Mouse (Mus musculus) neural tube, embryonic 13.5 days (tissue): ENCODE results near the gene Leng8. TPM values are rescaled to one million over a fixed set of nuclear protein-coding genes. Genes with fewer than 3 reads are reported as not detected.

Source experiments
- ATAC-seq: fragments of 200-750 bp; cut with Nextera tagmentation; 2 replicates; pipeline ENCODE4 v1.8.0; 2017; ENCODE audit warnings: low read depth, mild to moderate bottlenecking, moderate TSS enrichment, moderate library complexity
- H3K27ac ChIP-seq: fragments of 300-500 bp; sonication (generic); replicated peaks from 2 replicates; pipeline ENCODE4 v1.5.1; 2015; ENCODE audit warnings: moderate library complexity, mild to moderate bottlenecking, inconsistent platforms
- H3K27me3 ChIP-seq: fragments of 300-500 bp; sonication (generic); 2 replicates; pipeline ENCODE4 v1.6.1; 2015; ENCODE audit warnings: mild to moderate bottlenecking, inconsistent platforms
- H3K36me3 ChIP-seq: fragments of 300-500 bp; sonication (generic); 2 replicates; pipeline ENCODE4 v1.6.1; 2015; ENCODE audit warnings: mild to moderate bottlenecking, inconsistent platforms
- H3K4me1 ChIP-seq: fragments of 300-500 bp; sonication (generic); replicated peaks from 2 replicates; pipeline ENCODE4 v1.6.1; 2015; ENCODE audit warnings: inconsistent platforms
- H3K4me2 ChIP-seq: fragments of 300-500 bp; sonication (generic); 2 replicates; pipeline ENCODE4 v1.6.1; 2015; ENCODE audit warnings: inconsistent platforms, mild to moderate bottlenecking, moderate library complexity
- H3K4me3 ChIP-seq: fragments of 300-500 bp; sonication (generic); 2 replicates; pipeline ENCODE4 v1.5.1; 2015; ENCODE audit warnings: mild to moderate bottlenecking, inconsistent platforms
- H3K9ac ChIP-seq: fragments of 300-500 bp; sonication (generic); 2 replicates; pipeline ENCODE4 v1.6.1; 2015; ENCODE audit warnings: moderate library complexity, mild to moderate bottlenecking, inconsistent platforms
- H3K9me3 ChIP-seq: fragments of 300-500 bp; sonication (generic); 2 replicates; pipeline ENCODE4 v1.6.1; 2016; ENCODE audit warnings: inconsistent platforms
- WGBS: fragments of 180-500 bp; shearing (Covaris S2); methylation state at CpG from one replicate; pipeline ENCODE4 v1.1.7; 2015; 5-methylcytosine and 5-hydroxymethylcytosine counted together
- polyA plus RNA-seq: library from polyadenylated mRNA; unstranded; fragments of >200 nt; fragmentation: Nextera tagmentation; extraction: Ambion mirVana; gene quantifications from 2 replicates; pipeline ENCODE4 v1.2.1, GENCODE M21; 2015

Gene Leng8
- 78.0 and 79.6 TPM in 2 replicates for polyA plus RNA-seq

- ATAC-seq: peak; percentile 99
- Histone ChIP-seq H3K4me1 (peaks cover 33% of the 10 kb centered on the region), H3K4me2 (peak within 1 kb of the TSS; percentile 89), H3K9ac (peak within 1 kb of the TSS; percentile 82), H3K4me3 (peak within 1 kb of the TSS; percentile 81), H3K9me3 (no peaks in the 10 kb centered on the region), H3K27ac (peak within 1 kb of the TSS; percentile 97), H3K27me3 (no peaks in the 10 kb centered on the region), H3K36me3 (peaks cover 57% of the 10 kb centered on the region)
- under 1% methylated on average over 74 of the region's 78 CpGs for WGBS
Observed at GRCm38 (mm10) chr7:4136771-4137531, at the start of gene Leng8. Gene Leng8, plus strand, starts transcription at chr7:4137039.

GRCm38 (mm10) chr7:4087238-4087895 is 49.5 kb upstream of the Leng8 start:
- no peak overlapping the region for H3K27ac ChIP-seq
- 89% methylated on average over 4 of the region's 4 CpGs for WGBS
- no peaks in the 10 kb centered on the region for H3K36me3 ChIP-seq
- no peak overlapping the region for H3K4me2 ChIP-seq
- H3K4me3 ChIP-seq: no peak overlapping the region
- H3K9ac ChIP-seq: no peak overlapping the region
- H3K27me3 ChIP-seq: no peaks in the 10 kb centered on the region
- ATAC-seq: no peak
- no peaks in the 10 kb centered on the region for H3K9me3 ChIP-seq
- no peaks in the 10 kb centered on the region for H3K4me1 ChIP-seq

- no peak overlapping the region for H3K4me2 ChIP-seq
- no peak overlapping the region for H3K27ac ChIP-seq
- no peaks in the 10 kb centered on the region for H3K9me3 ChIP-seq
- whole genome bisulfite sequencing: 78% methylated on average over 6 of the region's 6 CpGs
- H3K27me3 ChIP-seq: no peaks in the 10 kb centered on the region
- H3K36me3 ChIP-seq: no peaks in the 10 kb centered on the region
- H3K4me1 ChIP-seq: no peaks in the 10 kb centered on the region
- H3K9ac ChIP-seq: no peak overlapping the region
- ATAC-seq: no peak
- H3K4me3 ChIP-seq: no peak overlapping the region
Observed at GRCm38 (mm10) chr7:4087896-4088480, 48.9 kb upstream of the Leng8 start.

GRCm38 (mm10) chr7:4088679-4089078 is 48.2 kb upstream of the Leng8 start:
- Histone ChIP-seq H3K9me3 (no peaks in the 10 kb centered on the region), H3K36me3 (no peaks in the 10 kb centered on the region), H3K27ac (no peak overlapping the region), H3K9ac (no peak overlapping the region), H3K27me3 (no peaks in the 10 kb centered on the region), H3K4me3 (no peak overlapping the region), H3K4me2 (no peak overlapping the region), H3K4me1 (no peaks in the 10 kb centered on the region)
- ATAC-seq: no peak
- 83% methylated on average over 2 of the region's 2 CpGs for WGBS

- no peak overlapping the region for H3K4me3 ChIP-seq
- H3K36me3 ChIP-seq: no peaks in the 10 kb centered on the region
- no peak for ATAC-seq
- H3K9ac ChIP-seq: no peak overlapping the region
- no peaks in the 10 kb centered on the region for H3K9me3 ChIP-seq
- 48% methylated on average over 8 of the region's 8 CpGs for WGBS
- no peak overlapping the region for H3K27ac ChIP-seq
- H3K27me3 ChIP-seq: no peaks in the 10 kb centered on the region
- H3K4me1 ChIP-seq: no peaks in the 10 kb centered on the region
- H3K4me2 ChIP-seq: no peak overlapping the region
Observed at GRCm38 (mm10) chr7:4091170-4091569, 45.7 kb upstream of the Leng8 start.

- no peaks in the 10 kb centered on the region for H3K36me3 ChIP-seq
- H3K27ac ChIP-seq: no peak overlapping the region
- WGBS: 68% methylated on average over 2 of the region's 2 CpGs
- no peaks in the 10 kb centered on the region for H3K9me3 ChIP-seq
- H3K9ac ChIP-seq: no peak overlapping the region
- no peaks in the 10 kb centered on the region for H3K27me3 ChIP-seq
- H3K4me2 ChIP-seq: no peak overlapping the region
- no peak overlapping the region for H3K4me3 ChIP-seq
- no peaks in the 10 kb centered on the region for H3K4me1 ChIP-seq
- no peak for ATAC-seq
Observed at GRCm38 (mm10) chr7:4098301-4098700, 38.5 kb upstream of the Leng8 start.

- 74% methylated on average over 2 of the region's 2 CpGs for WGBS
- ATAC-seq: no peak
- no peak overlapping the region for H3K4me2 ChIP-seq
- no peaks in the 10 kb centered on the region for H3K9me3 ChIP-seq
- H3K4me3 ChIP-seq: no peak overlapping the region
- H3K27me3 ChIP-seq: no peaks in the 10 kb centered on the region
- H3K27ac ChIP-seq: no peak overlapping the region
- no peaks in the 10 kb centered on the region for H3K4me1 ChIP-seq
- no peak overlapping the region for H3K9ac ChIP-seq
- no peaks in the 10 kb centered on the region for H3K36me3 ChIP-seq
Observed at GRCm38 (mm10) chr7:4098832-4099231, 38.0 kb upstream of the Leng8 start.

GRCm38 (mm10) chr7:4101144-4101543 is 35.7 kb upstream of the Leng8 start:
- Histone ChIP-seq H3K9me3 (no peaks in the 10 kb centered on the region), H3K4me2 (no peak overlapping the region), H3K36me3 (no peaks in the 10 kb centered on the region), H3K4me3 (no peak overlapping the region), H3K9ac (no peak overlapping the region), H3K27ac (no peak overlapping the region), H3K27me3 (no peaks in the 10 kb centered on the region), H3K4me1 (no peaks in the 10 kb centered on the region)
- 85% methylated on average over 5 of the region's 5 CpGs for WGBS
- ATAC-seq: no peak

GRCm38 (mm10) chr7:4103411-4103810 is 33.4 kb upstream of the Leng8 start:
- Histone ChIP-seq H3K4me1 (no peaks in the 10 kb centered on the region), H3K4me3 (no peak overlapping the region), H3K27me3 (no peaks in the 10 kb centered on the region), H3K9me3 (no peaks in the 10 kb centered on the region), H3K4me2 (no peak overlapping the region), H3K27ac (no peak overlapping the region), H3K9ac (no peak overlapping the region), H3K36me3 (no peaks in the 10 kb centered on the region)
- WGBS: 18% methylated on average over 4 of the region's 4 CpGs
- peak; percentile 43; the same call in 1 of the 2 replicates for ATAC-seq

GRCm38 (mm10) chr7:4111766-4112165 is 25.1 kb upstream of the Leng8 start:
- Histone ChIP-seq H3K9me3 (no peaks in the 10 kb centered on the region), H3K27ac (no peak overlapping the region), H3K9ac (no peak overlapping the region), H3K27me3 (no peaks in the 10 kb centered on the region), H3K4me1 (no peaks in the 10 kb centered on the region), H3K4me2 (no peak overlapping the region), H3K4me3 (no peak overlapping the region), H3K36me3 (no peaks in the 10 kb centered on the region)
- ATAC-seq: no peak
- WGBS: 52% methylated on average over 3 of the region's 3 CpGs

- WGBS: 53% methylated on average over 8 of the region's 8 CpGs
- H3K27ac ChIP-seq: peak overlapping the region; percentile 24; the same call in 1 of the 2 replicates
- ATAC-seq: no peak
- no peak overlapping the region for H3K4me2 ChIP-seq
- no peaks in the 10 kb centered on the region for H3K36me3 ChIP-seq
- no peaks in the 10 kb centered on the region for H3K9me3 ChIP-seq
- peaks cover 43% of the 10 kb centered on the region for H3K4me1 ChIP-seq
- no peak overlapping the region for H3K9ac ChIP-seq
- H3K4me3 ChIP-seq: no peak overlapping the region
- no peaks in the 10 kb centered on the region for H3K27me3 ChIP-seq
Observed at GRCm38 (mm10) chr7:4117050-4117814, 19.6 kb upstream of the Leng8 start.
